Mouse (Mus musculus): ENCODE data around the gene Slc22a3.

- no peak for TF ChIP-seq CTCF (IDR thresholded peaks at IDR 0.05; ENCODE audit: low read depth)
- TF ChIP-seq EP300 (IDR thresholded peaks at IDR 0.05; ENCODE audit: low read depth), result no peak
Observed at GRCm38 (mm10) chr17:12479416-12479815, 28.1 kb downstream of the Slc22a3 start.
